Mouse (Mus musculus) bone marrow, adult 2 months (tissue): ENCODE results near the gene Fam173b. TPM values are rescaled to one million over a fixed set of nuclear protein-coding genes. Genes with fewer than 3 reads are reported as not detected.

Experiments
- H3K27ac ChIP-seq: fragments of 200-500 bp; 2 replicates; pipeline ENCODE4 v1.5.1; 2012; ENCODE audit warnings: low read depth, mild to moderate bottlenecking, control low read depth, inconsistent platforms, low read length; ENCODE audit not compliant: control insufficient read depth, poor library complexity, insufficient read depth
- H3K4me1 ChIP-seq: fragments of 200-500 bp; 2 replicates; pipeline ENCODE4 v1.6.1; 2011; ENCODE audit warnings: low read length; ENCODE audit not compliant: control insufficient read depth, insufficient read depth
- H3K4me3 ChIP-seq: fragments of 200-500 bp; replicated peaks from 2 replicates; pipeline ENCODE3; 2011; ENCODE audit warnings: mild to moderate bottlenecking, low read depth, low read length, control low read depth; ENCODE audit not compliant: control insufficient read depth
- CTCF ChIP-seq: fragments of 200-500 bp; IDR thresholded peaks from 2 replicates; pipeline ENCODE4 v1.5.1; 2011; ENCODE audit warnings: low read length, control low read depth; ENCODE audit not compliant: control insufficient read depth, insufficient read depth
- POLR2A ChIP-seq: fragments of 200-500 bp; IDR thresholded peaks from 2 replicates; pipeline ENCODE4 v1.6.1; 2011; ENCODE audit warnings: low read depth, mild to moderate bottlenecking, control low read depth, low read length, borderline replicate concordance; ENCODE audit not compliant: control insufficient read depth
- WGBS: fragments of 180-500 bp; shearing (Covaris S2); methylation state at CpG from one replicate; pipeline ENCODE4 v1.1.7; 2018; 5-methylcytosine and 5-hydroxymethylcytosine counted together
- polyA plus RNA-seq: library from polyadenylated mRNA; stranded (reverse); fragments of >200 nt; gene quantifications from 2 replicates; pipeline ENCODE4 v1.2.4, GENCODE M21; 2011; ENCODE audit warnings: low replicate concordance; ENCODE audit not compliant: missing spikeins, insufficient read depth, insufficient read length

Gene Fam173b
- polyA plus RNA-seq: 15.2 and 17.7 TPM in 2 replicates

DNA sequence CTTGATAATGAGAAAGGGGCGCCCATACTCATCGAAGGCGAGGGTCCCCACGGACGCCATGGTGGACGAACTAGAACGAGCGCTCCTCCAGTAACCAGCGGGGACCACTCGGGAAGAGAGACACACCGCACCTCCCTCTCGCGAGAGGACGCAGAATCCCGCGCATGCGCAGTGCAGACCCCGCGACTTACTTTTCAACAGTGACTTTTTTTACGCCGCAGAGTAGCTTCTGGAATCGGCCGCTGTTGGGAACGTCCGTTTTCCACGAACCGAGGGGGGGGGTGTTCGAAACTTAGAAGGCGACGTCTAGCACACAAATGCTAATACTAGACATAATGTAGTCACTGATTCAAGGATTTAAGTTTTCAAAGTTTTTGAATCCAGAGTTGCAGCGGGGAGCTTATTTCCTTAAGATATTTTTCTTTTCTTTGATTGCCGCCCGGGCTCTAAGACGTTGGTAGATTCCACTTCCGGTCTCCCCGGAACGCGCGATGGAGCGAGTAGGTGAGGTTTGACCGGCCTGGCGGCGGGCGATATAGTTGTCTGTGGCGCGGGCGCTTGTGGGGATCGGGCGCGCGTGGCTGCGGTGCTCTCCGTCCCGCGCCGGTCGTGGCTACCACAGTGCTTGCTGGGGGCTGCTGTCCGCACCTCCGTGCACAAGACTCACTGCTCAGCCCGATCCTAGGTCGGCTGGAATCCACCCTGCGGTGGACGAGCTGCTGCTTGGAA, at the start of gene Fam173b, which contains the start of gene Cct5:
Gene Fam173b (plus strand): TSS at position 207 of the 729 bp plus-strand sequence.
Gene Cct5 (minus strand): TSS at position 159 of the 729 bp plus-strand sequence.
- peak within 1 kb of the TSS; percentile 97 for H3K4me3 ChIP-seq
- under 1% methylated on average over 63 of the region's 63 CpGs for WGBS
- H3K4me1 ChIP-seq: peaks cover 4% of the 10 kb centered on the region
- peak within 1 kb of the TSS; percentile 92 for H3K27ac ChIP-seq
- TF ChIP-seq CTCF (peak; percentile 5; the same call in 1 of the 2 replicates), POLR2A (peak; percentile 89)

DNA sequence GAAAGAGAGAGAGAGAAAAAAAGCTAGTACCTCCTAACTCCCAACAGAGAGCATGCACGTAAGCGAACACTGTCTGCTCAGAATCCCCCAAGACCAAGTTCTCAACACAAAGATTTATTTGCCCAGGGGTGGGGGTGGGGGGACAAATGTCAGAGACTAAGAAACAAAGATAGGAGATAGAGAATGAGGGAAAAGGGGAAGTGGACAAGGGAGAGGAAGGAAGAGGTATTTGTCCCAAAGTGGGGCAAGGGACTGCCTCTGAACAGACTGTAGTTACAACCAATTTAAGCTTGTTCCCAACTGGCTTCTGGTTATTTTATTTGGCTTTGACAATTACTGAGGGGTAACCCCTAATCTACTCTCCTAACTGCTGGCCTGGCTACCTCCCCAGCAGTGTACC, 46.8 kb upstream of the Fam173b start:
- Histone ChIP-seq H3K27ac (no peak overlapping the region), H3K4me3 (no peak overlapping the region), H3K4me1 (no peaks in the 10 kb centered on the region; the same call in 1 of the 2 replicates)
- 20% methylated on average over 2 of the region's 2 CpGs for WGBS
- TF ChIP-seq CTCF (no peak), POLR2A (no peak)

DNA sequence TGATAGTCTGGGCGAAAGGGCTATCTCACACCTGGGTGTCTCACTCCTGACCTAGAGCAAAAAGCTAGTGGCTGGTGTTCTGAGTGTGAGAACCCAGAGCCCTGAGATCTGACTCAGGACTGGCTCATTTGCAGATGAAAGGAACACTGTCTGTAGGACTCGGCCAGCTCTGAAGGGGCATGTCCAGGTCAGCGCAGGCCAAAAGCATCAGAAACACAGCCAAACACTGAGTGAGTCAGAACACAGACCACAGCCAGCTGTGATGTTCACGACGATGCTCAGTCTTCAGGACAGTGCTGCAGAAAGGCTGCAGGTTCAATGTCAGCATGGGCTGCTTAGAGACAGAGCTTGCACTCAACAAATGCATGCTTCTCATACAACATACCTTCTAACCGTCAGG, 40.3 kb upstream of the Fam173b start:
- no peak for TF ChIP-seq POLR2A
- no peaks in the 10 kb centered on the region; the same call in 1 of the 2 replicates for H3K4me1 ChIP-seq
- no peak overlapping the region for H3K27ac ChIP-seq
- H3K4me3 ChIP-seq: no peak overlapping the region
- WGBS: 88% methylated on average over 6 of the region's 6 CpGs

DNA sequence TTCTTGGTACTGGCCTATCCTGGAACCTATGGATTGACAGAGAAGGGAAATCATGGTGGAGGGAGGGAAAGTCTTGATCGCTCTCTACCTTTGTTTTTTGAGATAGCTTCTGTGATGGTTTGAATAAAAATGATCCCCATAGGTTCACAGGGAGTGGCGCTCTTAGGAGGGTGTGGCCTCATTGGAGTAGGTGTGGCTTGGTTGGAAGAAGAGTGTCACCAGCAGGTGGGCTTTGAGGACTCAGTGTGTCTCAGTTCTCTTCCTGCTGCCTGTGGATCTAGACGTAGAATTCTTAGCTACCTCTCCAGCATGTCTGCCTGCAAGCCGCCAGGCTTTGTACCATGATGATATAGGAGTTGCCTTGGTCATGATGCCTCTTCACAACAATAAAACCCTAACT, 39.7 kb upstream of the Fam173b start:
- TF ChIP-seq POLR2A (no peak), CTCF (no peak)
- Histone ChIP-seq H3K4me3 (no peak overlapping the region), H3K4me1 (no peaks in the 10 kb centered on the region; the same call in 1 of the 2 replicates), H3K27ac (no peak overlapping the region)
- 92% methylated on average over 4 of the region's 4 CpGs for WGBS

DNA sequence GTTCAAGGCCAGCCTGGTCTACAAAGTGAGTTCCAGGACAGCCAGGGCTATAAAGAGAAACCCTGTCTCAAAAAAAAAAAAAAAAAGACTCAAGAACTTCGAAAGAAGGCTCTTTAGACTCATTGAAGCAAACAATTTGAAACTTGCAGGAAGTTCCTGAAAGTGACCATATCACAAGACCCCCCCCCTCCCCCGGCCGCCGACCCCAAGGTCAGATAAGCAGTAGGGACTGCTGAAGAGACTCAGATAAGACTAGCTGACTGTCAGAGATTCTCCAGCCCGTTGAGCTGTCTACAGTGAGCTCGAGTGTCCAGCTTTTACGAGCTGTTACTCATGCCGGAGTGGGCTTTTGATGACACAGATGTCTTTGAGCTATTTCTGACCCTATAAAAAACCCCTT, 38.8 kb upstream of the Fam173b start:
- Histone ChIP-seq H3K27ac (no peak overlapping the region), H3K4me1 (no peaks in the 10 kb centered on the region; the same call in 1 of the 2 replicates), H3K4me3 (no peak overlapping the region)
- TF ChIP-seq CTCF: no peak
- TF ChIP-seq POLR2A: no peak
- WGBS: 67% methylated on average over 8 of the region's 8 CpGs

DNA sequence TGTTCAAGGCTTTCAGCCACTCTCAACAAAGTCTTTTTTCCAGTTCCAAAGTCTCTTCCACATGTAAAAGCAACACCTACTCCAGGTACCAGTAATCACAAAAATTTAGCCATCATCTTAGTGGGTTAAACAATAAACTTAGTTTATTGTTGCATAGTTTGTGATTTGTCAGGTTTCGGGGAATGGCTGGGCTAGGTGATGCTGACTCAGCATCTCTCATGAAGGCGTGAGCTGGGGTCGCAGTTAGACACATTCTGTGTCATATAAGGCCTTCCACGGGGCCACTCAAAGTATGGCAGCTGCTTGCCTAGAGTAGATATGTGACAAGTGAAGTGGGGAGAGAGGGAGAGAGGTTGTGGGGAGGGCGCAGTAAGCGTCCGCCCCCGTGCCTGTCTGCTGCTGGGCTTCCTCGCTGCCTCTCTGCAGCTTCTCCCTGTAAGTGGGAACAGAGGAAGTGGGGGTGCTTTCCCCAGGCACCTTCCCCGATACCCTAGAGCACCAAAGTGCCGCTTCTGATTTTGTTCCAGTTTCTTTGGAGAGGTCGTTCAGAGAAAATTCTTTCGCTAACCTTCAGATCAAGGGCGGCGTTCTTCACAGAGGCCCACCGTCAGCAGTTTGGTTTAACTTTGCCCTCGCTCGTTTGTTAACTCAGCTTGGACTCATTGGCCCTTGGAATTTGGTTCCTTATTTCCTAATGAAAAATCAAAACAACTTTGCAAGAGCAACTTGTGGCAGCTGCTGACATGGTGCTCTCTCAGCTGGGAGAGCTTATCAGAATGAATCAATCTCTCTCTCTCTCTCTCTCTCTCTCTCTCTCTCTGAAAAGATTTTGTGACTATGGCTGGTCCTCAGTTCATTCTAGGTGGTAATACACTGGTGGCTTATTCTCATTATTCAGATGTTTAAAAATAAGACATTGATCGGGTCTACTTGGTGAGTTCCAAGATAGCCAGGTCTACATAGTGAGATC, 37.8 kb upstream of the Fam173b start:
- Histone ChIP-seq H3K4me1 (no peaks in the 10 kb centered on the region; the same call in 1 of the 2 replicates), H3K27ac (0 out of 2 replicates have a peak overlapping the region, but pooled peaks have one; percentile 10), H3K4me3 (no peak overlapping the region)
- 46% methylated on average over 19 of the region's 19 CpGs for WGBS
- TF ChIP-seq CTCF (no peak), POLR2A (no peak; the same call in 1 of the 2 replicates)

DNA sequence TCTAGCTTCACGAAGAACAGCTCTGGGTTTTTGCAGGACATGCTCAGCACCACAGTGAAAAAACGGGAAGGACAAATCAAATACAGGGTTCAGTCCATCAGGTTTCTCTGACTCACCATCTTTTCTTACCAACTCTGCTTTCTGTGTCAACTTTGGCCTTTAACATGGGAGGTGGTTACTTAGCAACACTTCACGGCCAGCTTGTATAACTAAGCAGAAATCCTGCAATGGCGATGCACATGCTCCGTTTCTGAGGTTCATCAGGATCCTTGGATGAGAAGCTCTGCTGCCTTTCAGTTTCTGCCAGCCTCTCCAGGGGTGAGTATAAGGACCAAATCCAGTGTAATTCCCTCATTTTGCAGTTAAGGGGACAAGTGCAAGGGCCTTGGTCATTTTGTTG, 36.5 kb upstream of the Fam173b start, which contains the start of gene Cmbl:
Gene Cmbl (plus strand): TSS at position 206 of the 400 bp plus-strand sequence.
- Histone ChIP-seq H3K27ac (no peak within 1 kb of the TSS), H3K4me1 (no peaks in the 10 kb centered on the region; the same call in 1 of the 2 replicates), H3K4me3 (no peak within 1 kb of the TSS)
- TF ChIP-seq CTCF: no peak
- TF ChIP-seq POLR2A: no peak
- 80% methylated on average over 5 of the region's 5 CpGs for WGBS
